Mouse (Mus musculus): ENCODE results near the gene Jkamp. TPM values are rescaled to one million over a fixed set of nuclear protein-coding genes. Genes with fewer than 3 reads are reported as not detected.

The Jkamp gene
- polyA plus RNA-seq, 1 experiment from 2014 or later: 71.9 TPM

- Histone ChIP-seq H3K4me1 (0 out of 2 replicates have a peak, but pooled peaks cover 4% of the 10 kb centered on the region), H3K4me3 (no peak overlapping the region), H3K9me3 (no peaks in the 10 kb centered on the region), H3K27ac (no peak overlapping the region), H3K27me3 (ENCODE audit: poor library complexity, severe bottlenecking) (no peaks in the 10 kb centered on the region; the same call in 1 of the 2 replicates), H3K36me3 (replicated peaks) (no peaks in the 10 kb centered on the region)
- 90% methylated on average over 1 of the region's 1 CpGs for WGBS
- no peak for DNase-seq (ENCODE audit: extremely low spot score, low spot score)
Observed at GRCm38 (mm10) chr12:72057780-72058179, 27.6 kb upstream of the Jkamp start.

DNA sequence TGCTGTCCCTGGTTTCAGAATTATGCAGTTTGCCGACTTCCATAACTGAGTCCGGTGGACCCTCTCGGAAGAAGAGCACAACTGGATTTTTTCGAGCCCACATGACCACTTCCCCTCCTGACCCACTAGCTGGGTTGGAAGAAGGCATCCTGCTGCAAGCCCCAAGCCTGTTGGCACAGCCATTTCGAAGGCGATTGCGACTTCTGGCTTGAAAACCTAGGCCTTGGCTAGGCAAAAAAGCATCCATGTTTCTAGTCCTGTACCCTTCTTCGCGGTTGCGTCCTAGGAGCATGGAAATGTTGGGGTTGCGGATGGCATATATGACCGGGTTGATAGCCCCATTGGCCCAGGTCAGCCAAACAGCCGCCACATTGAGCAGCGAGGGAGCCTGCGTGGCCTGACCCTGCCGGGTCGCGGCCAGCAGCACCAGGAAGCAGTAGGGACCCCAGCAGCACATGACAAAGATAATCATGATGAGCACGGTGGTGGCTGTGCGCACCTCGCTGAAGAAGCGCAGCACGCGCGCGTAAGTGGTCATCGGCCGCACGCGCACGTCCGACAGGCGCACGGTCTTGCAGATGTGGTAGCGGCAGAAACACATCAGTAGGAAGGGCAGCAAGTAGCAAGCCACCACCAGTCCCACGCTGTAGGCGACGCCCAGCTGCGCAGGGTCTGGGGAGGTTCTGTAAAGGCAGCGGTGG is 15.6 kb upstream of the Jkamp start:
- DNase-seq (ENCODE audit: extremely low spot score, low spot score): no peak
- Histone ChIP-seq H3K36me3 (replicated peaks) (peaks cover 9% of the 10 kb centered on the region), H3K4me3 (peak overlapping the region; percentile 80), H3K27ac (peak overlapping the region; percentile 83), H3K27me3 (ENCODE audit: poor library complexity, severe bottlenecking) (peaks cover 57% of the 10 kb centered on the region), H3K4me1 (peaks cover 18% of the 10 kb centered on the region), H3K9me3 (peaks cover 4% of the 10 kb centered on the region; the same call in 1 of the 2 replicates)
- WGBS: 3% methylated on average over 40 of the region's 40 CpGs

GRCm38 (mm10) chr12:72070327-72071269 is 14.8 kb upstream of the Jkamp start, which contains the start of gene Gpr135:
Gene Gpr135 (minus strand): TSS chr12:72071125.
- Histone ChIP-seq H3K27ac (peak within 1 kb of the TSS; percentile 83), H3K9me3 (peaks cover 4% of the 10 kb centered on the region; the same call in 1 of the 2 replicates), H3K27me3 (ENCODE audit: poor library complexity, severe bottlenecking) (peaks cover 57% of the 10 kb centered on the region), H3K4me1 (peaks cover 18% of the 10 kb centered on the region), H3K4me3 (peak within 1 kb of the TSS; percentile 80), H3K36me3 (replicated peaks) (peaks cover 13% of the 10 kb centered on the region)
- under 1% methylated on average over 88 of the region's 94 CpGs for whole genome bisulfite sequencing
- DNase-seq (ENCODE audit: extremely low spot score, low spot score): peak; percentile 87

DNA sequence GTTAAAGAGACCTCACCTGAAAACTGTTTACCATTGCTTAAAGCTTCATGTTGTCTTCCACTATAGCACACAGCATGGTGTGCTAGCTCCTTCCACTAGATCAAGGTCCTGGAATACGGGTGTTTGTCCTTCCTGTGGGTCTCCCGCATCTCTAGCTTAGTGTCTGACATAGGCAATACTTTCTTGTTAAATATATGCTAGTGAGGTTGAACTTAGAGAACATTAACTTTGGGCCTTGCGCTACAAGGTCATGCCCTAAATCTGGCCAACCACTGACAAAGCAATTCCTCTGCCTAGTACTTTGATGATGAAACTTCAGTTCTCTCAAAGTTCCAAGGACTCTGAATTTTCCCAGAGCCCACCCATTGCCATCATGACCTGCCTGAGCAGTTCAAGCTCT is 7.1 kb upstream of the Jkamp start:
- Histone ChIP-seq H3K27ac (no peak overlapping the region), H3K36me3 (replicated peaks) (peaks cover 13% of the 10 kb centered on the region), H3K4me3 (no peak overlapping the region), H3K4me1 (peaks cover 11% of the 10 kb centered on the region), H3K27me3 (ENCODE audit: poor library complexity, severe bottlenecking) (no peaks in the 10 kb centered on the region), H3K9me3 (peaks cover 4% of the 10 kb centered on the region; the same call in 1 of the 2 replicates)
- WGBS: 94% methylated on average over 3 of the region's 3 CpGs
- no peak for DNase-seq (ENCODE audit: extremely low spot score, low spot score)

GRCm38 (mm10) chr12:72081961-72082360 is 3.4 kb upstream of the Jkamp start:
- peaks cover 28% of the 10 kb centered on the region for H3K4me1 ChIP-seq
- H3K4me3 ChIP-seq: 0 out of 2 replicates have a peak overlapping the region, but pooled peaks have one; percentile 27
- H3K36me3 ChIP-seq (replicated peaks): no peaks in the 10 kb centered on the region
- no peak overlapping the region for H3K27ac ChIP-seq
- no peaks in the 10 kb centered on the region for H3K27me3 ChIP-seq (ENCODE audit: poor library complexity, severe bottlenecking)
- 80% methylated on average over 3 of the region's 3 CpGs for WGBS
- H3K9me3 ChIP-seq: no peaks in the 10 kb centered on the region
- no peak for DNase-seq (ENCODE audit: extremely low spot score, low spot score)

DNA sequence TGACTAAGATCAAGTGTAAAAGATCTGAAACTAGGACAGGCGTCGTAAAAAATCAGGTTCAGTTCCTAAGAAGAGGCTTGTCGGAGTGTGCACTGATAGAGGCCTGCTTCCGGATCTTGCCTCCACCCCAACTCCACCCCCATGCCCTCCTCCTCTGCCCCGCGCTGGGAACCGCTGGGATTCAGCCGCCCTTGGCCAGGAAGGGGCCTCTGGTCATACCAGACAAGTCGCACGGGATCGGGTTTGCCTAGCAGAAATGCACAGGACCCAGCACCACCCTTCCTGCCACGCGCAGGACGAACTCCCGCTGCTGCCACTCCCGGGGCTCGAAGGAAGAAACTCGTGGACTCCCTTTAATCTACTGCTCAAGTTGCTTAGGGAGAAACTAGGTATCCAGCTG is 3.0 kb upstream of the Jkamp start:
- Histone ChIP-seq H3K4me1 (peaks cover 32% of the 10 kb centered on the region), H3K4me3 (peak overlapping the region; percentile 27; the same call in 1 of the 2 replicates), H3K36me3 (replicated peaks) (no peaks in the 10 kb centered on the region), H3K9me3 (no peaks in the 10 kb centered on the region), H3K27ac (no peak overlapping the region), H3K27me3 (ENCODE audit: poor library complexity, severe bottlenecking) (no peaks in the 10 kb centered on the region)
- DNase-seq (ENCODE audit: extremely low spot score, low spot score): peak; percentile 24
- WGBS: 36% methylated on average over 18 of the region's 18 CpGs

DNA sequence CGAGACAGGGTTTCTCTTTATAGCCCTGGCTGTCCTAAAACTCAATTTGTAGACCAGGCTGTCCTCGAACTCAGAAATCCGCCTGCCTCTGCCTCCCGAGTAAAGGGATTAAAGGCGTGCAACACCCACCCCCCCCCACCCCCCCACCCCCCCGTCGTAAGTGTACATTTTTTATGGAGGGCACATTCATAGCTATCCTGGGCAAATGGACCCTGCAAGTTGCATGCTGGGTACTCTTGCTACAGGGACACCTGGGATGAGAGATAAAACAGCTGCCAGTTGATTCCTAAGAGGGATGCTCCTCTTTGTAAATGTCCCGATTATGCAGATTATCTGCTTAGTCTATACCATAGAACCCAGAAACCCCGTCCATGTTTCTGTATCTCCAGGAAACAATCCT is 2.1 kb upstream of the Jkamp start:
- 90% methylated on average over 9 of the region's 9 CpGs for WGBS
- no peak for DNase-seq (ENCODE audit: extremely low spot score, low spot score)

DNA sequence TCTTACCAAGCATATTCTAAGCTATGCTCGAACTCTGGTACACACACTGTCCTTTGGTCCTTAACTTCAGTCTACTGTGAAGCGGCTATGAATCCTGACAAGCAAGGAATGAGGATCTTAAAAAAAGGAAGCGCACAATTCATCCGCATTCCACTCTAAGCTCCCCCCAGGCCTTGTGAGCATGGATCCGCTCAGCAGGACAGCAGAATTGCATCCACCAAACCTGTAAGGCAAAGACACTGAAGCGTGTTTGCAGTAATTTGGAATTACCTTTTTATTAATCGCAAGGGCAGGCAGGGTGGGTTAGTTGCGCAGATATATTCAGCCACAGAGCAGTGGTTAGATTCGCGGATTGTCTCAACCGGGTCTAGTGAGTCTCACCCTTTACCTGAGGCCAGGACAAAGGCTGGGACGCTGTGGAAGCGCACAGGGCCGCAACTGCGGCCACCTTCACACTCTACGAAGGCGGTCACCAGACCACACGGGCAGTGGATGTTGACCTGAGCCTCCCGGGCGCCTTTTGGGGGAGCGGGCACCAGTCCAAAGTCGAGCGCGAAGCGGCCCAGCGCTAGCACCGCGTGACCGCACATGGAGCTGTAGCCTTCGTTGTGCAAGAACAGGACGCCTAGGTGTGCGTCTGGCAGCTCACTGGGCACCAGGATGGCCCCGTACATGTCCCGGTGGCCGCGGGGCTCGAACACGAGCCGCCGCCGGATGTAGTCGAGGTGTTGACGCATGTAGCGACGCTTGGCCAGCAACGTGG is 947 bp upstream of the Jkamp start:
- Histone ChIP-seq H3K36me3 (replicated peaks) (no peaks in the 10 kb centered on the region), H3K27ac (peak overlapping the region; percentile 95), H3K4me1 (peaks cover 41% of the 10 kb centered on the region), H3K9me3 (no peaks in the 10 kb centered on the region), H3K27me3 (ENCODE audit: poor library complexity, severe bottlenecking) (no peaks in the 10 kb centered on the region), H3K4me3 (peak overlapping the region; percentile 74)
- WGBS: 2% methylated on average over 46 of the region's 46 CpGs
- DNase-seq (ENCODE audit: extremely low spot score, low spot score): no peak

More for the DNA sequence above, 2.1 kb upstream of the Jkamp start:
- no peaks in the 10 kb centered on the region for H3K9me3 ChIP-seq
- H3K27me3 ChIP-seq (ENCODE audit: poor library complexity, severe bottlenecking): no peaks in the 10 kb centered on the region
- H3K36me3 ChIP-seq (replicated peaks): no peaks in the 10 kb centered on the region
- H3K4me1 ChIP-seq: peaks cover 41% of the 10 kb centered on the region
- no peak overlapping the region for H3K27ac ChIP-seq
- no peak overlapping the region for H3K4me3 ChIP-seq

GRCm38 (mm10) chr12:72085024-72085328 is 413 bp upstream of the Jkamp start:
- Histone ChIP-seq H3K4me1 (peaks cover 41% of the 10 kb centered on the region), H3K9me3 (no peaks in the 10 kb centered on the region), H3K27ac (peak overlapping the region; percentile 95), H3K27me3 (ENCODE audit: poor library complexity, severe bottlenecking) (no peaks in the 10 kb centered on the region), H3K4me3 (peak overlapping the region; percentile 74), H3K36me3 (replicated peaks) (peaks cover 4% of the 10 kb centered on the region; the same call in 1 of the 2 replicates)
- WGBS: 0% methylated on average over 31 of the region's 31 CpGs
- no peak for DNase-seq (ENCODE audit: extremely low spot score, low spot score)

DNA sequence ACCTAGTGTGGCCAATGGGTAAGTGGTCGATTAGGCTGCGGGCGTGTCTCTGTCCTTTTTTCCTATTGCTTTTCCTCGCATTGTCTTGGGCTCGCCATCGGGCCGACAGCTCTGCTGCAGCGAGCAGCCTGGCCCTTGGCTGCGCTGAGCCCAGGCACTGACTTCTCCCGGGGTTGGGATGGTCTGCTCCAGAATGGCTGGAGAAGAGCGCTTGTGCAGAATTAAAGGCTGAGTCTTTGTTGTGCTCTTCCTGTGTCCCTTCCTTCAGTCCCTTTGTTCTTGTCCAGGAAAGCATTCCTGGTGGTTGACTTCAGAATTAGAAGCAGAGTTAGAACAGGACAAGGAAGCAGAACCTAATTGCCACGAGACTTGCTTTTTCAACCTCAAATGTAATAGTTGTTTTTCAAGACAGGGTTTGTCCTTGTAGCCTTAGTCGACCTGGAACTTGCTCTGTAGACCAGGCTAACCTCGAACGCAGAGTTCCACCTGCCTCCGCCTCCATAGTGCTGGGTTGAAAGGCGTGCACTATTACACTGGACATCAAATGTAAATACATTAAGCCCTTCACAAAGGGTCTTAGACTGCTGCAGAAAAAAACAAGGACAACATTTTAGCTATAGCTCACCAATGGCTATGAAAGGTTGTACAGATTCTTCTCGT is 907 bp downstream of the Jkamp start:
- Histone ChIP-seq H3K27me3 (ENCODE audit: poor library complexity, severe bottlenecking) (no peaks in the 10 kb centered on the region), H3K36me3 (replicated peaks) (peaks cover 17% of the 10 kb centered on the region), H3K4me1 (peaks cover 41% of the 10 kb centered on the region), H3K9me3 (no peaks in the 10 kb centered on the region), H3K27ac (peak overlapping the region; percentile 95), H3K4me3 (peak overlapping the region; percentile 74)
- no peak for DNase-seq (ENCODE audit: extremely low spot score, low spot score)
- 2% methylated on average over 18 of the region's 18 CpGs for WGBS

- WGBS: 92% methylated on average over 4 of the region's 4 CpGs
- Histone ChIP-seq H3K27me3 (ENCODE audit: poor library complexity, severe bottlenecking) (no peaks in the 10 kb centered on the region), H3K4me3 (no peak overlapping the region), H3K9me3 (no peaks in the 10 kb centered on the region), H3K36me3 (replicated peaks) (peaks cover 52% of the 10 kb centered on the region), H3K27ac (no peak overlapping the region), H3K4me1 (peaks cover 20% of the 10 kb centered on the region)
- no peak for DNase-seq (ENCODE audit: extremely low spot score, low spot score)
Observed at GRCm38 (mm10) chr12:72089802-72090201, 4.4 kb downstream of the Jkamp start.

DNA sequence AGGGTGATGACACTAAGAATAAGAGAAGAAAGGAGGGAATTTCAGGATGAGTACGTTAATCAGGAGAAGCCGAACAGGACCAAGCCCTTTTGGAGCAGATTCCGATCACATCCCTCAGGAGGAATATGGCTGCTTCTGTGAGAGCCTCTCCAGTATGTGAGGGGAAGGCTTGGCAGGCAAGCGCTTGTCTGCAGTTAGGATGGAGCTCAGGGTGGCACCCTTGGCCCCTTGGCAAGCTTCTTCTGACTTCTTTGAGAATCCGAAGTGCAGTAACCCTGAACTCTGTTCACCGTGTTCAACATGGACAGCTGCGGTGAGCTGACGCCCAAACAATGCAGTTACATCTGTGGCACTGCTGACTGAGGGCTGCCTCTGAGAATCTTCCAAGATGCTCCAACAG is 11.6 kb downstream of the Jkamp start:
- DNase-seq (ENCODE audit: extremely low spot score, low spot score): no peak
- WGBS: 95% methylated on average over 8 of the region's 8 CpGs

More for the DNA sequence above, 11.6 kb downstream of the Jkamp start:
- Histone ChIP-seq H3K27me3 (ENCODE audit: poor library complexity, severe bottlenecking) (no peaks in the 10 kb centered on the region), H3K4me3 (no peak overlapping the region), H3K4me1 (no peaks in the 10 kb centered on the region), H3K36me3 (replicated peaks) (peaks cover 87% of the 10 kb centered on the region), H3K9me3 (no peaks in the 10 kb centered on the region), H3K27ac (no peak overlapping the region)
